9 mouse cellular contexts compared by ENCODE assay signal in genomic region chr5:123376569-123376968, GRCm38 (mm10). TPM values are rescaled to one million over a fixed set of nuclear protein-coding genes. Genes with fewer than 3 reads are reported as not detected.
DNase-seq lines count a peak whose midpoint lies in the region; ATAC-seq and TF ChIP-seq lines count a peak whose summit lies in the region.
"Had no signal": no experiment of that assay in that cellular context is flagged by ENCODE, and none has a peak within 500 bp of the region (broad histone marks: within the 10 kb centered on the region; RNA-seq: fewer than 3 reads in every experiment).

No protein-coding gene starts in this region.

- H3K27ac ChIP-seq in hindbrain, embryonic 13.5 days, result peak overlapping the region; percentile 18; the same call in 1 of the 2 replicates
- no peak overlapping the region for H3K27ac ChIP-seq in hindbrain, embryonic 11.5 days (ENCODE audit: low read depth, low read length)
- H3K27ac ChIP-seq in hindbrain, postnatal 0 days, result no peak overlapping the region

- no peak for TF ChIP-seq CTCF in hindbrain, postnatal 0 days (IDR thresholded peaks at IDR 0.05; ENCODE audit: low read depth)

- H3K4me3 ChIP-seq in hindbrain, embryonic 13.5 days, result no peak overlapping the region
- no peak overlapping the region for H3K4me3 ChIP-seq in hindbrain, embryonic 11.5 days (ENCODE audit: low read depth, low read length)
- no peak overlapping the region for H3K4me3 ChIP-seq in hindbrain, postnatal 0 days (ENCODE audit: low read length)
- H3K4me3 ChIP-seq: myocyte had no signal

- peaks cover 31% of the 10 kb centered on the region for H3K36me3 ChIP-seq in hindbrain, embryonic 13.5 days
- peaks cover 9% of the 10 kb centered on the region for H3K36me3 ChIP-seq in hindbrain, embryonic 11.5 days (ENCODE audit: control insufficient read depth, insufficient read depth, low read length)
- H3K36me3 ChIP-seq in hindbrain, postnatal 0 days (ENCODE audit: insufficient read depth, low read length), result peaks cover 17% of the 10 kb centered on the region

- H3K27me3 ChIP-seq in hindbrain, embryonic 13.5 days, result no peaks in the 10 kb centered on the region
- no peaks in the 10 kb centered on the region for H3K27me3 ChIP-seq in hindbrain, embryonic 11.5 days (ENCODE audit: control insufficient read depth, insufficient read depth, low read length)
- no peaks in the 10 kb centered on the region for H3K27me3 ChIP-seq in hindbrain, postnatal 0 days (ENCODE audit: insufficient read depth, low read length)

- WGBS in hindbrain, embryonic 13.5 days, result 34% methylated on average over 10 of the region's 10 CpGs
- WGBS in hindbrain, embryonic 11.5 days, result 72% methylated on average over 10 of the region's 10 CpGs
- 14% methylated on average over 10 of the region's 10 CpGs for WGBS in hindbrain, postnatal 0 days

- no peaks in the 10 kb centered on the region for H3K9me3 ChIP-seq in hindbrain, embryonic 13.5 days
- no peaks in the 10 kb centered on the region for H3K9me3 ChIP-seq in hindbrain, embryonic 11.5 days (ENCODE audit: control insufficient read depth, low read length)
- H3K9me3 ChIP-seq in hindbrain, postnatal 0 days (ENCODE audit: low read length), result no peaks in the 10 kb centered on the region

- no peak for DNase-seq in hindbrain, embryonic 11.5 days (ENCODE audit: low spot score)
- DNase-seq in ZHBTc4 (ENCODE audit: low read depth, low spot score), result peak; percentile 51
- peak; percentile 54 for DNase-seq in gastrocnemius, adult 18-20 months (ENCODE audit: low spot score)
- DNase-seq in hindbrain, postnatal 0 days (ENCODE audit: low spot score), result peak; percentile 75
- DNase-seq in left cerebral cortex, postnatal 10 days (ENCODE audit: extremely low spot score in 1 of 2, low spot score in 2 of 2), result peak; percentile 69 to 89
- DNase-seq in right cerebral cortex, postnatal 25 days, result peak; percentile 67
- no peak for DNase-seq in embryo, embryonic 11 days

- H3K4me1 ChIP-seq in hindbrain, embryonic 13.5 days (replicated peaks), result no peaks in the 10 kb centered on the region
- H3K4me1 ChIP-seq in hindbrain, embryonic 11.5 days (replicated peaks; ENCODE audit: control insufficient read depth, insufficient read depth, low read length), result no peaks in the 10 kb centered on the region
- no peaks in the 10 kb centered on the region for H3K4me1 ChIP-seq in hindbrain, postnatal 0 days (ENCODE audit: insufficient read depth, low read length)

- H3K4me2 ChIP-seq in hindbrain, embryonic 13.5 days, result no peak overlapping the region
- H3K4me2 ChIP-seq in hindbrain, embryonic 11.5 days (replicated peaks; ENCODE audit: low read depth, low read length), result no peak overlapping the region
- H3K4me2 ChIP-seq in hindbrain, postnatal 0 days (ENCODE audit: low read depth, low read length), result peak overlapping the region; percentile 24; the same call in 1 of the 2 replicates

- no peak overlapping the region for H3K9ac ChIP-seq in hindbrain, embryonic 13.5 days
- H3K9ac ChIP-seq in hindbrain, embryonic 11.5 days (ENCODE audit: low read depth, low read length), result no peak overlapping the region
- no peak overlapping the region for H3K9ac ChIP-seq in hindbrain, postnatal 0 days (replicated peaks; ENCODE audit: low read length)

- ATAC-seq in hindbrain, embryonic 13.5 days (ENCODE audit: low FRiP score), result no peak
- no peak for ATAC-seq in hindbrain, embryonic 11.5 days (ENCODE audit: low FRiP score)
- peak; percentile 51 for ATAC-seq in hindbrain, postnatal 0 days

- intact Hi-C loops in left cerebral cortex, postnatal 10 days (cut with DNase I), result loop anchor here (5.0 kb wide), 1 partner anchor 61 kb away; no protein-coding TSS in a partner anchor

RNA-seq across cellular contexts. Expression of gene Mlxip, which starts 18.0 kb away (rescaled TPM):
- polyA plus RNA-seq in hindbrain, embryonic 13.5 days (2015; fragmentation: Nextera tagmentation; extraction: Ambion mirVana), result 18.4 and 19.5 TPM in 2 replicates
- polyA plus RNA-seq in hindbrain, embryonic 11.5 days (2014; fragmentation: Nextera tagmentation; extraction: Ambion mirVana), result 16.8 and 18.2 TPM in 2 replicates
- total RNA-seq in gastrocnemius, adult 18-20 months (2021), result 10 to 100 TPM; 59.3 to 63.2 TPM
- 16.8 and 17.9 TPM in 2 replicates for total RNA-seq in hindbrain, postnatal 0 days (2014; rRNA removed)
- 8.7 and 12.5 TPM in 2 replicates for polyA plus RNA-seq in hindbrain, postnatal 0 days (2015; fragmentation: Nextera tagmentation; extraction: Ambion mirVana)
- 10 to 100 TPM; 22.6 to 24.6 TPM for total RNA-seq in left cerebral cortex, postnatal 10 days (2021)

RNA-seq across cellular contexts. Expression of gene Bcl7a, which starts 32.9 kb away (rescaled TPM):
- polyA plus RNA-seq in hindbrain, embryonic 13.5 days (2015; fragmentation: Nextera tagmentation; extraction: Ambion mirVana), result 47.1 and 48.6 TPM in 2 replicates
- 56.8 and 63.7 TPM in 2 replicates for polyA plus RNA-seq in hindbrain, embryonic 11.5 days (2014; fragmentation: Nextera tagmentation; extraction: Ambion mirVana)
- total RNA-seq in gastrocnemius, adult 18-20 months (2021), result 10 to 100 TPM in 1 of 2 experiments, 1 to 10 TPM in 1; 9.4 to 10.5 TPM
- 42.4 and 42.6 TPM in 2 replicates for total RNA-seq in hindbrain, postnatal 0 days (2014; rRNA removed)
- 25.1 and 25.6 TPM in 2 replicates for polyA plus RNA-seq in hindbrain, postnatal 0 days (2015; fragmentation: Nextera tagmentation; extraction: Ambion mirVana)
- 10 to 100 TPM; 81.4 to 83.3 TPM for total RNA-seq in left cerebral cortex, postnatal 10 days (2021)

Comparison
In these comparisons a context has a peak if more than half of its experiments do, and no peak if none do; other contexts are left out.
1. DNase-seq: peak in ZHBTc4 (single experiment), gastrocnemius, adult 18-20 months (single experiment), hindbrain, postnatal 0 days (single experiment), left cerebral cortex, postnatal 10 days (2 of 2) and right cerebral cortex, postnatal 25 days (single experiment); none in hindbrain, embryonic 11.5 days (single experiment) and embryo, embryonic 11 days (single experiment).